ENCODE assay signal across 7 mouse cellular contexts in the genomic region with DNA sequence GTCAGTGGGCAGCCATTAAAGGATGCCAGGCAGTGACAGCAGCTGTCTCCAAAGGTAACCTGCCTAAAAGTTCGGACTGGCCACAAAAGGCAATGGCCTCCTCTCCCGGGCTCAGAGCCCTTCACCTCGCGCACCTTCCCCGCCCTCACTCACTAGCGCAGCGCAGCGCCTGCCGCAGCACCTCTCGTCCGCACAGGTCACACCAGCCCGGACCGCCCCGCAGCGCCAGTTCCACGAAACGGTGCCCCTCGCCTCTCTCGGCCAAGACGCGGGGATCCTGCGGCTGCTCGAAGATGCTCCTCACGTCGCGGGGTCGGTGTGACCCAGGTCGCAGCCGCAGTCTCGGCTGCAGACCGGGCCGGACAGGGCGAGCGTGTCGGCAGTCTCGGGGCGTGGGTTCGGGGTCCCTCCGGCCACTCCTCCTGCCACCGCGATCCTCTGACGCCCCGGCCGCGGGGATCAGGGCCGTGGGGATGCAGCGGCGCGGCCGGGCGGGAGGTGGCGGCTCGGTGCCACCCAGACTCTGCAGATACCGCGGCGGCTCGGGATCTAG. TPM values are rescaled to one million over a fixed set of nuclear protein-coding genes. Genes with fewer than 3 reads are reported as not detected.
DNase-seq lines count a peak whose midpoint lies in the region; ATAC-seq lines count a peak whose summit lies in the region.

No protein-coding gene starts in this region.

- H3K9me3 ChIP-seq in lung, embryonic 15.5 days = no peaks in the 10 kb centered on the region
- H3K9me3 ChIP-seq in embryonic facial prominence, embryonic 13.5 days = no peaks in the 10 kb centered on the region
- no peaks in the 10 kb centered on the region for H3K9me3 ChIP-seq in neural tube, embryonic 11.5 days (ENCODE audit: control insufficient read depth, low read length)

- peaks cover 39% of the 10 kb centered on the region for H3K27me3 ChIP-seq in lung, embryonic 15.5 days
- peaks cover 84% of the 10 kb centered on the region for H3K27me3 ChIP-seq in embryonic facial prominence, embryonic 13.5 days
- H3K27me3 ChIP-seq in neural tube, embryonic 11.5 days (ENCODE audit: control insufficient read depth, insufficient read depth, low read length) = peaks cover 23% of the 10 kb centered on the region

- WGBS in lung, embryonic 15.5 days = under 1% methylated on average over 57 of the region's 57 CpGs
- WGBS in embryonic facial prominence, embryonic 13.5 days = under 1% methylated on average over 53 of the region's 57 CpGs
- WGBS in neural tube, embryonic 11.5 days = under 1% methylated on average over 55 of the region's 57 CpGs

- no peak overlapping the region for H3K27ac ChIP-seq in lung, embryonic 15.5 days
- H3K27ac ChIP-seq in embryonic facial prominence, embryonic 13.5 days = no peak overlapping the region
- H3K27ac ChIP-seq in neural tube, embryonic 11.5 days (ENCODE audit: low read depth, low read length) = no peak overlapping the region

- no peak; the same call in 1 of the 2 replicates for ATAC-seq in lung, embryonic 15.5 days (ENCODE audit: borderline replicate concordance, extremely low read depth, low FRiP score, low TSS enrichment)
- no peak for ATAC-seq in embryonic facial prominence, embryonic 13.5 days (ENCODE audit: insufficient number of reproducible peaks, insufficient read depth, low FRiP score, low TSS enrichment, low read depth)
- ATAC-seq in neural tube, embryonic 11.5 days (ENCODE audit: insufficient read depth, low FRiP score, low TSS enrichment) = peak; percentile 39

- H3K9ac ChIP-seq in lung, embryonic 15.5 days = peak overlapping the region; percentile 54
- peak overlapping the region; percentile 68 for H3K9ac ChIP-seq in embryonic facial prominence, embryonic 13.5 days
- H3K9ac ChIP-seq in neural tube, embryonic 11.5 days (ENCODE audit: low read length) = peak overlapping the region; percentile 60

- H3K36me3 ChIP-seq in lung, embryonic 15.5 days = no peaks in the 10 kb centered on the region
- H3K36me3 ChIP-seq in embryonic facial prominence, embryonic 13.5 days = no peaks in the 10 kb centered on the region
- H3K36me3 ChIP-seq in neural tube, embryonic 11.5 days (ENCODE audit: control insufficient read depth, insufficient read depth, low read length) = no peaks in the 10 kb centered on the region

- H3K4me2 ChIP-seq in lung, embryonic 15.5 days = peak overlapping the region; percentile 94
- H3K4me2 ChIP-seq in embryonic facial prominence, embryonic 13.5 days = peak overlapping the region; percentile 95
- peak overlapping the region; percentile 86 for H3K4me2 ChIP-seq in neural tube, embryonic 11.5 days (ENCODE audit: low read depth)

- peaks cover 58% of the 10 kb centered on the region for H3K4me1 ChIP-seq in lung, embryonic 15.5 days
- peaks cover 24% of the 10 kb centered on the region for H3K4me1 ChIP-seq in embryonic facial prominence, embryonic 13.5 days
- H3K4me1 ChIP-seq in neural tube, embryonic 11.5 days (ENCODE audit: control insufficient read depth, insufficient read depth, low read length) = no peaks in the 10 kb centered on the region

- peak overlapping the region; percentile 60 for H3K4me3 ChIP-seq in lung, embryonic 15.5 days
- peak overlapping the region; percentile 54 for H3K4me3 ChIP-seq in embryonic facial prominence, embryonic 13.5 days
- H3K4me3 ChIP-seq in neural tube, embryonic 11.5 days (ENCODE audit: low read depth, low read length) = peak overlapping the region; percentile 61

- no peak for DNase-seq in lung, postnatal 4 days
- DNase-seq in brain, adult 2 months (ENCODE audit: low read depth, low spot score) = peak; percentile 42
- DNase-seq in kidney, postnatal 4 days = peak; percentile 44 to 63
- DNase-seq in neural tube, embryonic 11.5 days (ENCODE audit: low spot score) = peak; percentile 12
- no peak for DNase-seq in frontal cortex, postnatal 10 days (ENCODE audit: low spot score in 2 of 2)

RNA-seq across cellular contexts. Expression of a gene that starts 0.4 kb away (rescaled TPM):
- 4.2 and 6.5 TPM in 2 replicates for polyA plus RNA-seq in lung, embryonic 15.5 days (2015; fragmentation: Nextera tagmentation; extraction: Ambion mirVana)
- 1.7 and 1.8 TPM in 2 replicates for polyA plus RNA-seq in embryonic facial prominence, embryonic 13.5 days (2015; fragmentation: Nextera tagmentation; extraction: Ambion mirVana)
- polyA plus RNA-seq in neural tube, embryonic 11.5 days (2014; fragmentation: Nextera tagmentation; extraction: Ambion mirVana) = 1.2 and 1.4 TPM in 2 replicates

RNA-seq across cellular contexts. Expression of a gene that starts 34.8 kb away (rescaled TPM):
- polyA plus RNA-seq in lung, embryonic 15.5 days (2015; fragmentation: Nextera tagmentation; extraction: Ambion mirVana) = 2.9 and 4.0 TPM in 2 replicates
- 2.7 and 3.6 TPM in 2 replicates for polyA plus RNA-seq in embryonic facial prominence, embryonic 13.5 days (2015; fragmentation: Nextera tagmentation; extraction: Ambion mirVana)
- polyA plus RNA-seq in neural tube, embryonic 11.5 days (2014; fragmentation: Nextera tagmentation; extraction: Ambion mirVana) = 0.81 and 0.93 TPM in 2 replicates

Comparison
In these comparisons a context has a peak if more than half of its experiments do, and no peak if none do; other contexts are left out.
1. DNase-seq: peak in brain, adult 2 months (single experiment), kidney, postnatal 4 days (2 of 2) and neural tube, embryonic 11.5 days (single experiment); none in lung, postnatal 4 days (0 of 2) and frontal cortex, postnatal 10 days (0 of 2).
2. Peak in every context shown above with its lines, with median percentiles within 50 percentile points of each other: H3K4me2 ChIP-seq, H3K4me3 ChIP-seq and H3K9ac ChIP-seq.